Mouse (Mus musculus): Measurements from ENCODE around the gene Zcchc8. TPM values are rescaled to one million over a fixed set of nuclear protein-coding genes. Genes with fewer than 3 reads are reported as not detected.

Zcchc8 gene
- total RNA-seq, 2 experiments from 2014 or later: 51.1 to 55.8 TPM

Other genes with a start within 250 kb of the Zcchc8 start
- gene Lrrc43, start 231.8 kb downstream of the Zcchc8 start, total RNA-seq (2021): under 1 TPM; 0.79 TPM
- not detected for gene Il31, start 231.6 kb downstream of the Zcchc8 start, total RNA-seq (2021)
- gene B3gnt4, start 210.6 kb downstream of the Zcchc8 start, total RNA-seq (2021): under 1 TPM; 0.52 to 0.68 TPM
- gene Diablo, start 196.9 kb downstream of the Zcchc8 start, total RNA-seq (2021): 10 to 100 TPM; 30.9 to 32.0 TPM
- gene Gm49027, start 195.6 kb downstream of the Zcchc8 start, total RNA-seq (2021): 1 to 10 TPM; 2.2 to 5.0 TPM
- 10 to 100 TPM; 93.0 to 96.5 TPM for gene Vps33a, start 148.1 kb downstream of the Zcchc8 start, total RNA-seq (2021)
- 100 to 1,000 TPM; 127 to 137 TPM for gene Clip1, start 36.5 kb downstream of the Zcchc8 start, total RNA-seq (2021)
- 10 to 100 TPM; 97.4 to 99.3 TPM for gene Rsrc2, start 28.3 kb upstream of the Zcchc8 start, total RNA-seq (2021)
- gene Kntc1, start 28.6 kb upstream of the Zcchc8 start, total RNA-seq (2021): 1 to 10 TPM; 1.8 to 3.5 TPM
- under 1 TPM in 1 of 2 experiments, not detected in 1; 0.27 TPM for gene Hcar2, start 144.4 kb upstream of the Zcchc8 start, total RNA-seq (2021)
- gene Hcar1, start 158.9 kb upstream of the Zcchc8 start, total RNA-seq (2021): under 1 TPM; 0.74 to 0.86 TPM
- gene Denr, start 186.1 kb upstream of the Zcchc8 start, total RNA-seq (2021): 10 to 100 TPM; 64.9 TPM
- gene Gm43518, start 206.3 kb upstream of the Zcchc8 start, total RNA-seq (2021): 1 to 10 TPM in 1 of 2 experiments, not detected in 1; 1.6 TPM
- 1 to 10 TPM; 1.3 to 2.4 TPM for gene Ccdc62, start 209.6 kb upstream of the Zcchc8 start, total RNA-seq (2021)